Mouse (Mus musculus): ENCODE results near the gene Gm17428.
"Not testable (repeated sequence)": the region's sequence is repeated elsewhere in the genome, so short reads cannot be mapped to it uniquely, and the experiment has no call there.

Gene Gm17428

DNA sequence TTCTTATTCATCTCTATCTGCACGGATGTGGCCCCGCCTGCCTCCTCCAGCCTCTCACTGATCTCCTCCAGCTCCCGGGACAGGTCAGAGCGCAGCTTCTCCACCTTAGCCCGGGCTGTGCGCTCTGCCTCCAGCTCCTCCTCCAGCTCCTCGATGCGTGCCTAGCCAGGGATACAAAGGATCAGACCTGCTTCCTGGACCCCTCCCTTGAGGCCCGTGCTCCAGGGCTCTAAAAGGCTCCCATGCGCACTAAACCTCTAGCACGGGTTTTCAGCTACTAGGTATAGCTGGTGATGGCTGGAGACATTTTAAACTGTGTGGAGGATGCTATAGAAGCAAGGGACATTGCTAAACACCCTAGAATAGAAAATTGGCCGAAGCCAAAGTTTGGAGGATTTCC is 26.2 kb upstream of the Gm17428 start:
- in situ Hi-C loops (cut with MboI; ENCODE audit: low sequenced_read_pairs) = no loop called here

GRCm38 (mm10) chr14:54951587-54951986 is 25.1 kb upstream of the Gm17428 start:
- in situ Hi-C loops (cut with MboI; ENCODE audit: low sequenced_read_pairs) = no loop called here

DNA sequence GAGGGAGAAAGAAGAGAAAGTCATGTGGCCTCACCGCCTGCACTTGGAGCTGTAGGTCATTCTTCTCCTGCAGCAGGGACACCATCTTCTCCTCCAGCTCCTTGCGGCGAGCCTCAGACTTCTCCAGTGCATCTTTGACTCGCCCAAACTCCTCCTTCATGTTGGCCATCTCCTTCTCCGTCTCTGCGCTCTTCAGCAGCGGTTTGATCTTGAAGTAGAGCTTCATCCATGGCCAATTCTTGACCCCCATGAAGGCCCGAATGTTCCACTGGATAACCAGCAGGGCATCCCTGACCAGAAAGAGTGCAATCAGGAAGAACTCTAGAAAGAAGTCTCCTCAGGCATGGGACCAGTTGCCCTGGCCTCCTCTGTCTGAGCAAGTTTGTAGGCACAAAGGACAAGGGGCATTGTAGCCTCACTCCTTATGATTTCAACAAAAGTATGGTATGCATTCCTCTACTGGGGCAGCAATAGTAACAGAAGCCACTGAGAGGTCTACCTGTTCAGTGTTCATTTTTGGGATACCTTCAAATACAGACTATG is 23.0 kb upstream of the Gm17428 start:
- in situ Hi-C loops (cut with MboI; ENCODE audit: low sequenced_read_pairs) = no loop called here

GRCm38 (mm10) chr14:54954474-54954873 is 22.3 kb upstream of the Gm17428 start:
- in situ Hi-C loops (cut with MboI; ENCODE audit: low sequenced_read_pairs) = no loop called here

DNA sequence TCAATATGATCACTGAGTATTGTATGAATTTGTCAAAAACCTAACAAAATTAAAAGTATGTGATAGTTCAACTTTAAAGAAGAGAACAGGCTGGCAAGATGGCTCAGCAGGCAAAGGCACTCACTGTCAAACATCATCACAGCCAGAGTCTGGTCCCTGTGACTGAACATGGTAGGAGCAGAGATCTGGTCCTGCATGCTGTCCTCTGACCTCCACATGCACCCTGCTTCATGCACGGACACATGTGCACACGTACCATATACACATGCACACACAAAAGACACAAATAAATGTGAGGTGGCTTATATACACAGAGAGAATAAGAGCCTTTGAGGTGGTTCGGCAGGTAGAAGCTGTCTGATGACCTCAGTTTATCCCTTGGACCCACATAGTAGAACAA is 21.3 kb upstream of the Gm17428 start:
- in situ Hi-C loops (cut with MboI; ENCODE audit: low sequenced_read_pairs) = no loop called here

DNA sequence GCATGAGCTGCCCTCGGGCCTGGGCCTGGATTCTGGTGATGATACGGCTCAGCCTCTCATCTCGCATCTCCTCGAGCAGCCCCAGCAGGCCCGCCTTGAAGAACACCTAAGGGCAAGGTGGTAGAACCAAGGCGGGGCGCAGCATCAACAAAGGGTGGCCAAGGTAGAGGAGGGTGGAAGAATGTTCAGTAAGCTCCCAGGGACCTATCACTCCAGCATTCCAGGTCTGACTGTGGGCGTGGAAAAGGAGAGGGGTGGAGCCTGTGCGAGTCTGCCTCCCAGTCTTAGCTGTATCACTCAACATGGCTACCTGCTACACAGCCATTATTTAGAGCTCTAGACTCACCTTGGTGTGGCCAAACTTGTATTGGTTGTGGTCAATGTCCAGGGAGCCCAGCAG is 20.2 kb upstream of the Gm17428 start:
- in situ Hi-C loops (cut with MboI; ENCODE audit: low sequenced_read_pairs) = no loop called here

DNA sequence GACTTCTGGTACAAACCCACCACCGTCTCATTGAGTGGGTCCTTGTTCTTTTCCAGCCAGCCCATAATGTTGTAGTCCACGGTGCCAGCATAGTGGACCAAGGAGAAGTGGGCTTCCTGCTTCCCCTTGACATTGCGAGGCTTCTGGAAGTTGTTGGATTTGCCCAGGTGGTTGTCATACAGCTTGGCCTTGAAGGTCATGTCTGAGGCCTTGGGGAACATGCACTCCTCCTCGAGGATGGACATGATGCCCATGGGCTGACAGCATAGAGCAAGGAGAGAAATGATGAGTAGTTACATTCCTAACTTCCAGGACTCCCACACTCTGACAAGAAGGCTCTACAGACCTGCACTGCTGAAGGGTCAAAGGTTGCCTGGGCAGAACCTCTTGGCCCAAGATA is 18.2 kb upstream of the Gm17428 start:
- in situ Hi-C loops (cut with MboI; ENCODE audit: low sequenced_read_pairs) = no loop called here

GRCm38 (mm10) chr14:54959197-54959596 is 17.5 kb upstream of the Gm17428 start:
- in situ Hi-C loops (cut with MboI; ENCODE audit: low sequenced_read_pairs) = no loop called here

GRCm38 (mm10) chr14:54959853-54960613 is 16.7 kb upstream of the Gm17428 start:
- in situ Hi-C loops (cut with MboI; ENCODE audit: low sequenced_read_pairs) = not testable (repeated sequence)

DNA sequence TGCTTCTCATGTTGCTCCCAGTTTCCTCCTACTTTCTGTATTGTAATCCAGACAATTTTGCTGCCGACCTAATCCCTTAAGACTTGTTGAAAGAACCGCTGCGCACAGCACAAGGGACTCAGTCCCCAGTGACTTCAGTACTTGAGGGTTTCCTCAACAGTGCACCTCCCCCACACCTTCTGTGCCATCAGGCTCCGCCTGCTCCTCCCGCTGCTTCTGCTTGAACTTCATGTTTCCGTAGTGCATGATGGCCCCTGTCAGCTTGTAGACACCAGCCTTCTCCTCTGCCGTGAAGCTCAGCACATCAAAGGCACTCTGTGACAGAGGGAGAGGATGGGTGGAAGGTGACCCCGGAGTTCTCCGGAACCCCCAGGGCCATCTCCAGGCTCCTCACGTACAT is 16.0 kb upstream of the Gm17428 start:
- in situ Hi-C loops (cut with MboI; ENCODE audit: low sequenced_read_pairs) = no loop called here

GRCm38 (mm10) chr14:54961487-54961886 is 15.2 kb upstream of the Gm17428 start:
- in situ Hi-C loops (cut with MboI; ENCODE audit: low sequenced_read_pairs) = no loop called here

GRCm38 (mm10) chr14:54962714-54963113 is 14.0 kb upstream of the Gm17428 start:
- in situ Hi-C loops (cut with MboI; ENCODE audit: low sequenced_read_pairs) = no loop called here

DNA sequence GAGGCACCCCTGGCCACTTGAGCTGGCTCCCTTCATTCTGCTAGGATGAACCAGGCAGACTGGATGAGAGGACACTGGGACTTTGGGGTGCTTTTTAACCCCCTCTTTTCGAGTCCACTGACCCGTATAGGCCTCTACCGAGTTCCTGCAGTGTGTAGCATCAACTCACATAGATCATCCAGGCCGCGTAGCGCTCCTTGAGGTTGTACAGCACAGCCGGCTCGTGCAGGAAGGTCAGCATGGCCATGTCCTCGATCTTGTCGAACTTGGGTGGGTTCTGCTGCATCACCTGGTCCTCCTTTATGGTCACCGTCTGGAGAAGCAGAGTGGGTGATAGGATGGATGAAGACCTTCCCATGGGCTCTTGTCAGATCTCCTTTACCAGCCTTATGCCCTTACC is 13.0 kb upstream of the Gm17428 start:
- in situ Hi-C loops (cut with MboI; ENCODE audit: low sequenced_read_pairs) = no loop called here

- in situ Hi-C loops (cut with MboI; ENCODE audit: low sequenced_read_pairs) = no loop called here
Measured at GRCm38 (mm10) chr14:54965044-54965443, 11.7 kb upstream of the Gm17428 start.

DNA sequence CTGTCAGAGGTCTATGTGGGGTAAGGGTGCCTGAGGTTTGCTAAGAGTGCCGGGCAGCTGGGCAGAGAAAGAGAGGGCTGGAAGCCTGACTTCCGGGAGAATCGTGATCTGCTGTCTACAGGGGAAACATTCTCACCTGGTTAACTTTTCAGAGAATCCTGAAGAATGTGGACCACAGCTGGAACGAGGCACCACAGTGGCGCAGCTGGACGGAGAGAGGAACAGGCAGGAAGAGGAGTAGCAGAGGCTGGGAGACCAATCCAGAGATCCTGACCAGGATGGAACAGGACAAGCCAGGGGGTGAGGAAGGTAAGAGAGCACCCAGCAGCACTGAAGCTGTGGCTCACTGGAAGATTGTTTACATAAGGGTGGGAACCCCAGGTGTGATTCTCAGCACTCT is 11.1 kb upstream of the Gm17428 start:
- in situ Hi-C loops (cut with MboI; ENCODE audit: low sequenced_read_pairs) = no loop called here

DNA sequence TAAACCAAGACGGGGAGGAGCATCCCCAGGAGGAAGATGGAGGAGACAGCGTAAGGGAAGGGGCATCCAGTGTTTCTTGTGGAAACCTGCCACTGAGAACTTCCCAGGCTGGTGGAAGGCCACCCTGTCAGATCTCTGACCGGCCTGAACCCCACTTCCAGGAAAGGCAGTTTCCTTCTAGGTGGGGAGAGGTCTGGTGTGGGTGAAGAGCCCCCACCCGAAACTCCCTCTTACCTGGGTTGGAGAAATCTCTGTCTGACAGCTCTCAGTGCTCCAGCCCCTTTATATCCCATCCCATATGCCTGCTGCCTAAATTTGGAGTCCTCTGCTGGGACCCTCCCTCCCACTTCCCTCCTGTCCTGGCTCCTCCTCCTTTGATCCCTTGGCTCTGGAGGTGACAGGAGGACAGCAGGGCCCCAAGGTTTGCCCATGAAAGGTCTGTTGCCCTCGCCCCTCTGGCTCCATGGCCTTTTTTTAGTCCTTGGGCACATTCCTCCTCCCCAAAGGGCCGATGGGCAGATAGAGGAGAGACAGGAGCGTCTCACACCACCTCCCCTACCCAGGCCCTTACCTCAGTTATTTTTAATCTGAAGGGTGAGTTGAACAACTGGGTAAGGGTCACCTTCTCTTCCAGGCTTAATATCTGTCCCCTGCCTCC is 10.3 kb upstream of the Gm17428 start, which contains the start of gene Myh6:
Gene Myh6, minus strand, starts transcription at position 608 of the 658 bp plus-strand sequence.
- in situ Hi-C loops (cut with MboI; ENCODE audit: low sequenced_read_pairs) = no loop called here

GRCm38 (mm10) chr14:54967874-54968273 is 8.9 kb upstream of the Gm17428 start:
- in situ Hi-C loops (cut with MboI; ENCODE audit: low sequenced_read_pairs) = no loop called here

DNA sequence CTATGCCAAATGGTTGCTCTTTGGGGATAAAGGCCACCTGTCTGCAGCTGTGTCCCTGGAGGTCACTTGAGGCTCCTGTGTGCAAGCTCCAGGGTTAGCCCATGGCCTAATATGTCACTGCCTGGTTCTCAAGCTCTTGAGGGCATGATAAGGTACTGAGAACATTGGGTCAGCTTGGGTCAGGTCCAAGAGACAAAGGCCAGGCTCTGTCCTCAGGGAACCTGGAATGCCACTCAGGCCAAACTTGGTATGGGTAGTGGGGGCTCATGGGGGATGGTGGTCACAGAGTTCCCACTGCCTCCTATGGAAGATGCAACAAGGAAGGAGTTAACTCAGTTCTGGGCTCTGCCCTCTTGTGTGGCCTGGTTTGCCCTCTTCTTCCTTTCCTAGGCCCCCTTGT is 8.4 kb upstream of the Gm17428 start:
- in situ Hi-C loops (cut with MboI; ENCODE audit: low sequenced_read_pairs) = no loop called here

DNA sequence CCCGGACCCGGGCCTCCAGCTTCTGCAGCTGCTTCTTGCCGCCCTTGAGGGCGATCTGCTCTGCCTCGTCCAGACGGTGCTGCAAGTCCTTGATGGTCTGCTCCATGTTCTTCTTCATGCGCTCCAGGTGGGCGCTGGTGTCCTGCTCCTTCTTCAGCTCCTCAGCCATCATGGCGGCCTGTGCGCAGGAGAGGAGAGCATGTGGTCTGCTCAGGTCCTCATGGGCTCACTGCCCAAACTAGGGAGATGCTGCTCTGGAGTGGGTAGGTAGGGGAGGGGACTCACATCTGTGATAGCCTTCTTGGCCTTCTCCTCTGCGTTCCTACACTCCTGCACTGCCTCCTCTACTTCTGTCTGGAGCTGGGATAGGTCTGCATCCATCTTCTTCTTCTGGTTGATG is 3.9 kb upstream of the Gm17428 start:
- in situ Hi-C loops (cut with MboI; ENCODE audit: low sequenced_read_pairs) = not testable (repeated sequence)

- in situ Hi-C loops (cut with MboI; ENCODE audit: low sequenced_read_pairs) = no loop called here
Measured at GRCm38 (mm10) chr14:54974068-54974791, 2.5 kb upstream of the Gm17428 start.

GRCm38 (mm10) chr14:54978664-54979063 is 1.9 kb downstream of the Gm17428 start:
- in situ Hi-C loops (cut with MboI; ENCODE audit: low sequenced_read_pairs) = no loop called here

DNA sequence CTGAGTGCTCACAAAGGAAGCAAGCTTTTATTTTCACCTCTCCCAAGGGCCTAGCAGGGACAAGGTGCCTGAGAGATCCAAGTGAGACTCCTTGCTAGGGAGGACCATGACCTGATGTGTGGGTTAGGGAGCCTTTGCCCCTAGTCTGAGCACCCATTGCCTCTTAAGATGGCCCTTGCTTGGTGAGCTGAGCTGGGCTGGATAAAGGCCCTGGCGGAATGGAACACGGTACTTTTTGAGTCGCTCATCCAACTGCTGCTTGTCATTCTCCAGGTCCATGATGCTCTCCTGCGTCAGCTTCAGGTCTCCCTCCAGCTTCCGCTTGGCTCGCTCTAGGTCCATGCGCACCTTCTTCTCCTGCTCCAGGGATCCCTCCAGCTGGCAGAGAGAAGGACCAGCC is 5.2 kb downstream of the Gm17428 start:
- in situ Hi-C loops (cut with MboI; ENCODE audit: low sequenced_read_pairs) = no loop called here

Measured in CH12F3 (cell line).